Mouse (Mus musculus): ENCODE results near the gene Slc29a3.
"Not testable (repeated sequence)": the region's sequence is repeated elsewhere in the genome, so short reads cannot be mapped to it uniquely, and the experiment has no call there.

The Slc29a3 gene

GRCm38 (mm10) chr10:60724496-60724895 lies 28.1 kb downstream of the Slc29a3 start:
- no peak for DNase-seq (ENCODE audit: low spot score)

GRCm38 (mm10) chr10:60723345-60723744 lies 29.2 kb downstream of the Slc29a3 start:
- no peak for DNase-seq (ENCODE audit: low spot score)

- DNase-seq (ENCODE audit: low spot score): no peak
Measured at GRCm38 (mm10) chr10:60721640-60722039, 31.0 kb downstream of the Slc29a3 start.

- no peak for DNase-seq (ENCODE audit: low spot score)
Measured at GRCm38 (mm10) chr10:60720461-60720860, 32.1 kb downstream of the Slc29a3 start.

- no peak for DNase-seq (ENCODE audit: low spot score)
Measured at GRCm38 (mm10) chr10:60718491-60718890, 34.1 kb downstream of the Slc29a3 start.

- no peak for DNase-seq (ENCODE audit: low spot score)
Measured at GRCm38 (mm10) chr10:60716449-60716848, 36.1 kb downstream of the Slc29a3 start.

GRCm38 (mm10) chr10:60712299-60712698 lies 40.3 kb downstream of the Slc29a3 start:
- not testable (repeated sequence) for DNase-seq (ENCODE audit: low spot score)

- DNase-seq (ENCODE audit: low spot score): no peak
Measured at GRCm38 (mm10) chr10:60708837-60709236, 43.8 kb downstream of the Slc29a3 start.

- no peak for DNase-seq (ENCODE audit: low spot score)
Measured at GRCm38 (mm10) chr10:60706268-60706667, 46.3 kb downstream of the Slc29a3 start.

GRCm38 (mm10) chr10:60705134-60705533 lies 47.5 kb downstream of the Slc29a3 start:
- DNase-seq (ENCODE audit: low spot score): no peak

- DNase-seq (ENCODE audit: low spot score): no peak
Measured at GRCm38 (mm10) chr10:60697775-60698174, 54.8 kb downstream of the Slc29a3 start.

- peak; percentile 56 for DNase-seq (ENCODE audit: low spot score)
Measured at GRCm38 (mm10) chr10:60696975-60697374, 55.6 kb downstream of the Slc29a3 start.

GRCm38 (mm10) chr10:60696390-60696789 lies 56.2 kb downstream of the Slc29a3 start, which contains the start of gene Cdh23:
Cdh23 (minus strand) TSS chr10:60696490.
- no peak for DNase-seq (ENCODE audit: low spot score)

GRCm38 (mm10) chr10:60691671-60692390 lies 60.8 kb downstream of the Slc29a3 start:
- peak; percentile 54 for DNase-seq (ENCODE audit: low spot score)

- DNase-seq (ENCODE audit: low spot score): no peak
Measured at GRCm38 (mm10) chr10:60690960-60691359, 61.6 kb downstream of the Slc29a3 start.

- DNase-seq (ENCODE audit: low spot score): no peak
Measured at GRCm38 (mm10) chr10:60689396-60689795, 63.2 kb downstream of the Slc29a3 start.

- DNase-seq (ENCODE audit: low spot score): no peak
Measured at GRCm38 (mm10) chr10:60687011-60687776, 65.4 kb downstream of the Slc29a3 start.

- DNase-seq (ENCODE audit: low spot score): no peak
Measured at GRCm38 (mm10) chr10:60686641-60686975, 66.0 kb downstream of the Slc29a3 start.

- DNase-seq (ENCODE audit: low spot score): no peak
Measured at GRCm38 (mm10) chr10:60685764-60686640, 66.6 kb downstream of the Slc29a3 start.

GRCm38 (mm10) chr10:60678926-60679325 lies 73.7 kb downstream of the Slc29a3 start:
- no peak for DNase-seq (ENCODE audit: low spot score)

- no peak for DNase-seq (ENCODE audit: low spot score)
Measured at GRCm38 (mm10) chr10:60677319-60677718, 75.3 kb downstream of the Slc29a3 start.

- DNase-seq (ENCODE audit: low spot score): no peak
Measured at GRCm38 (mm10) chr10:60670166-60670565, 82.4 kb downstream of the Slc29a3 start.
